Comparison of ENCODE assay signal across 13 mouse cellular contexts in genomic region chr11:43566696-43567095, GRCm38 (mm10). TPM values are rescaled to one million over a fixed set of nuclear protein-coding genes. Genes with fewer than 3 reads are reported as not detected.
DNase-seq lines count a peak whose midpoint lies in the region; ATAC-seq lines count a peak whose summit lies in the region.
"Had no signal": no experiment of that assay in that cellular context is flagged by ENCODE, and none has a peak within 500 bp of the region (broad histone marks: within the 10 kb centered on the region; RNA-seq: fewer than 3 reads in every experiment).

No protein-coding gene starts in this region.

- H3K9me3 ChIP-seq in heart, embryonic 10.5 days = no peaks in the 10 kb centered on the region
- no peaks in the 10 kb centered on the region for H3K9me3 ChIP-seq in midbrain, embryonic 12.5 days

- H3K4me3 ChIP-seq in heart, embryonic 10.5 days = no peak overlapping the region
- H3K4me3 ChIP-seq in midbrain, embryonic 12.5 days = no peak overlapping the region

- H3K27me3 ChIP-seq in heart, embryonic 10.5 days (ENCODE audit: insufficient read depth, poor library complexity, severe bottlenecking) = no peaks in the 10 kb centered on the region
- no peaks in the 10 kb centered on the region for H3K27me3 ChIP-seq in midbrain, embryonic 12.5 days

- no peak for ATAC-seq in midbrain, embryonic 12.5 days (ENCODE audit: low FRiP score, low read depth)
- no peak for ATAC-seq in monocyte, adult 5-6 weeks (replicated peaks; ENCODE audit: insufficient number of reproducible peaks, low FRiP score, low TSS enrichment, poor library complexity, severe bottlenecking)

- no peak overlapping the region for H3K9ac ChIP-seq in midbrain, embryonic 12.5 days (replicated peaks)

- H3K4me1 ChIP-seq in heart, embryonic 10.5 days = peaks cover 87% of the 10 kb centered on the region
- H3K4me1 ChIP-seq in midbrain, embryonic 12.5 days = peaks cover 52% of the 10 kb centered on the region

- H3K4me2 ChIP-seq in midbrain, embryonic 12.5 days (replicated peaks) = no peak overlapping the region

- H3K36me3 ChIP-seq in heart, embryonic 10.5 days = peaks cover 20% of the 10 kb centered on the region; the same call in 1 of the 2 replicates
- peaks cover 11% of the 10 kb centered on the region; the same call in 1 of the 2 replicates for H3K36me3 ChIP-seq in midbrain, embryonic 12.5 days

- 37% methylated on average over 5 of the region's 5 CpGs for WGBS in heart, embryonic 10.5 days
- WGBS in midbrain, embryonic 12.5 days = 58% methylated on average over 5 of the region's 5 CpGs

- DNase-seq in heart, embryonic 10.5 days (ENCODE audit: low spot score) = no peak
- DNase-seq in heart, postnatal 25 days (ENCODE audit: low spot score) = no peak
- DNase-seq in left cerebral cortex, postnatal 25 days (ENCODE audit: low spot score in 2 of 2) = peak; percentile 19 to 45
- no peak for DNase-seq in left cerebral cortex, postnatal 10 days (ENCODE audit: extremely low spot score in 1 of 2, low spot score in 2 of 2)
- DNase-seq in heart, postnatal 10 days = peak; percentile 30 to 32
- no peak for DNase-seq in gastrocnemius, postnatal 4 days (ENCODE audit: low spot score in 2 of 2)
- DNase-seq: cerebellum, adult 8-10 months; kidney, adult 18-20 months; lung, postnatal 4 days had no signal

- H3K27ac ChIP-seq in heart, embryonic 10.5 days = peak overlapping the region; percentile 83
- peak overlapping the region; percentile 70 for H3K27ac ChIP-seq in midbrain, embryonic 12.5 days (replicated peaks)

- intact Hi-C loops in heart, postnatal 25 days (cut with DNase I) = loop anchor here (5.0 kb wide), 1 partner anchor 39 kb away; the partner anchor contains the start of gene Ccnjl
- intact Hi-C loops in left cerebral cortex, postnatal 25 days (cut with DNase I) = no loop called here
- intact Hi-C loops in left cerebral cortex, postnatal 10 days (cut with DNase I) = no loop called here
- intact Hi-C loops in heart, postnatal 10 days (cut with DNase I) = loop anchor here (5.0 kb wide), 2 partner anchors 39 to 74 kb away; partner anchors contain the start of gene Ccnjl

RNA-seq across cellular contexts. Expression of gene 4933415A04Rik, which starts 20.1 kb away (rescaled TPM):
- polyA plus RNA-seq in heart, embryonic 10.5 days (2016; fragmentation: Nextera tagmentation; extraction: Ambion mirVana) = 7.1 and 7.4 TPM in 2 replicates
- under 1 TPM; 0.49 to 0.67 TPM for total RNA-seq in heart, postnatal 25 days (2021)
- 1 to 10 TPM in 1 of 2 experiments, under 1 TPM in 1; 0.69 to 1.1 TPM for total RNA-seq in left cerebral cortex, postnatal 25 days (2021)
- total RNA-seq in left cerebral cortex, postnatal 10 days (2021) = 1 to 10 TPM; 1.6 TPM
- 1 to 10 TPM; 2.7 to 3.4 TPM for total RNA-seq in heart, postnatal 10 days (2021)
- 8.4 and 9.3 TPM in 2 replicates for polyA plus RNA-seq in midbrain, embryonic 12.5 days (2016; fragmentation: Nextera tagmentation; extraction: Ambion mirVana)
- total RNA-seq in gastrocnemius, postnatal 4 days (2021) = 1 to 10 TPM in 1 of 2 experiments, under 1 TPM in 1; 0.73 to 1.0 TPM
- total RNA-seq in monocyte, adult 5-6 weeks (2017) = not detected in 3 replicates

RNA-seq across cellular contexts. Expression of gene Fabp6, which starts 34.6 kb away (rescaled TPM):
- polyA plus RNA-seq in heart, embryonic 10.5 days (2016; fragmentation: Nextera tagmentation; extraction: Ambion mirVana) = not detected in 2 replicates
- not detected for total RNA-seq in heart, postnatal 25 days (2021)
- not detected for total RNA-seq in left cerebral cortex, postnatal 25 days (2021)
- total RNA-seq in left cerebral cortex, postnatal 10 days (2021) = not detected
- not detected for total RNA-seq in heart, postnatal 10 days (2021)
- polyA plus RNA-seq in midbrain, embryonic 12.5 days (2016; fragmentation: Nextera tagmentation; extraction: Ambion mirVana) = not detected in 2 replicates
- total RNA-seq in gastrocnemius, postnatal 4 days (2021) = not detected
- total RNA-seq in monocyte, adult 5-6 weeks (2017) = not detected in 3 replicates
- total RNA-seq: left cerebral cortex, adult 8-10 months had no signal
- polyA plus RNA-seq: frontal cortex, adult 2 months had no signal

RNA-seq across cellular contexts. Expression of gene Ccnjl, which starts 38.1 kb away (rescaled TPM):
- 24.7 and 33.2 TPM in 2 replicates for polyA plus RNA-seq in heart, embryonic 10.5 days (2016; fragmentation: Nextera tagmentation; extraction: Ambion mirVana)
- 1 to 10 TPM; 2.3 to 3.5 TPM for total RNA-seq in heart, postnatal 25 days (2021)
- 1 to 10 TPM; 3.7 to 3.8 TPM for total RNA-seq in left cerebral cortex, postnatal 25 days (2021)
- total RNA-seq in left cerebral cortex, postnatal 10 days (2021) = 1 to 10 TPM; 4.4 to 5.2 TPM
- total RNA-seq in heart, postnatal 10 days (2021) = 10 to 100 TPM; 10.2 to 11.3 TPM
- 32.4 and 32.6 TPM in 2 replicates for polyA plus RNA-seq in midbrain, embryonic 12.5 days (2016; fragmentation: Nextera tagmentation; extraction: Ambion mirVana)
- 1 to 10 TPM; 2.4 to 3.3 TPM for total RNA-seq in gastrocnemius, postnatal 4 days (2021)
- not detected in 3 replicates for total RNA-seq in monocyte, adult 5-6 weeks (2017)

Comparison
In these comparisons a context has a peak if more than half of its experiments do, and no peak if none do; other contexts are left out.
1. DNase-seq: peak in left cerebral cortex, postnatal 25 days (2 of 2) and heart, postnatal 10 days (2 of 2); none in heart, embryonic 10.5 days (single experiment), heart, postnatal 25 days (single experiment), left cerebral cortex, postnatal 10 days (0 of 2) and gastrocnemius, postnatal 4 days (0 of 2).
2. intact Hi-C loops: an anchor here in heart, postnatal 25 days (5.0 kb wide) and heart, postnatal 10 days (5.0 kb wide); none called in left cerebral cortex, postnatal 25 days and left cerebral cortex, postnatal 10 days.